Mouse (Mus musculus): ENCODE data around the gene Exosc7.

- TF ChIP-seq HCFC1 (IDR thresholded peaks at IDR 0.05; ENCODE audit: low read depth, low read length) = no peak
- no peak for TF ChIP-seq POLR2A (IDR thresholded peaks at IDR 0.05; ENCODE audit: control insufficient read depth in 1 of 2, insufficient read depth in 1 of 2, low read depth in 1 of 2, low read length in 2 of 2, poor library complexity in 1 of 2)
- TF ChIP-seq RAD21 (IDR thresholded peaks at IDR 0.05; ENCODE audit: low read depth, low read length) = no peak
- no peak for TF ChIP-seq USF1 (IDR thresholded peaks at IDR 0.05; ENCODE audit: low read depth, low read length)
- TF ChIP-seq ETS1 (IDR thresholded peaks at IDR 0.05; ENCODE audit: low read depth, low read length) = no peak
- TF ChIP-seq MAX (IDR thresholded peaks at IDR 0.05; ENCODE audit: low read length) = no peak
- TF ChIP-seq ZMIZ1 (IDR thresholded peaks at IDR 0.05; ENCODE audit: low read depth, low read length) = no peak
- TF ChIP-seq USF2 (IDR thresholded peaks at IDR 0.05; ENCODE audit: borderline replicate concordance in 1 of 2, insufficient read depth in 1 of 2, low read depth in 1 of 2, low read length in 2 of 2) = no peak
- no peak for TF ChIP-seq MEF2A (IDR thresholded peaks at IDR 0.05; ENCODE audit: extremely low read depth, insufficient replicate concordance, low read depth, low read length, poor library complexity, severe bottlenecking)
- no peak for TF ChIP-seq CTCF (IDR thresholded peaks at IDR 0.05 in 2 of 3, conservative IDR thresholded peaks at IDR 0.05 in 1 of 3; ENCODE audit: control insufficient read depth in 1 of 3, insufficient read depth in 1 of 3, low read depth in 2 of 3, low read length in 3 of 3, poor library complexity in 1 of 3, severe bottlenecking in 1 of 3)
- no peak for TF ChIP-seq BHLHE40 (IDR thresholded peaks at IDR 0.05; ENCODE audit: borderline replicate concordance, low read depth, low read length)
- no peak for TF ChIP-seq TAL1 (IDR thresholded peaks at IDR 0.05; ENCODE audit: low read length)
- no peak for TF ChIP-seq GATA1 (IDR thresholded peaks at IDR 0.05; ENCODE audit: low read depth, low read length)
These were observed 67.0 kb downstream of the Exosc7 start for GRCm38 (mm10) chr9:123180003-123180402.
